12 mouse cellular contexts compared by ENCODE assay signal in genomic region chr15:32422631-32423030, GRCm38 (mm10).
DNase-seq lines count a peak whose midpoint lies in the region; ATAC-seq and TF ChIP-seq lines count a peak whose summit lies in the region.
"Had no signal": no experiment of that assay in that cellular context is flagged by ENCODE, and none has a peak within 500 bp of the region (broad histone marks: within the 10 kb centered on the region; RNA-seq: fewer than 3 reads in every experiment).

No protein-coding gene starts in this region.

- H3K4me3 ChIP-seq in lung, embryonic 14.5 days (ENCODE audit: low read depth, low read length) = no peak overlapping the region
- H3K4me3 ChIP-seq in neural tube, embryonic 13.5 days = no peak overlapping the region
- no peak overlapping the region for H3K4me3 ChIP-seq in kidney, adult 2 months (ENCODE audit: insufficient read depth, low read depth, low read length)
- H3K4me3 ChIP-seq: liver, embryonic 15.5 days; myocyte had no signal

- H3K9me3 ChIP-seq in lung, embryonic 14.5 days (ENCODE audit: low read depth, low read length) = no peaks in the 10 kb centered on the region
- H3K9me3 ChIP-seq in neural tube, embryonic 13.5 days = no peaks in the 10 kb centered on the region
- H3K9me3 ChIP-seq: liver, embryonic 15.5 days had no signal

- no peak for DNase-seq in cerebellum, adult 8-10 months
- peak; percentile 56 for DNase-seq in lung, embryonic 14.5 days
- no peak for DNase-seq in lung, adult 18-20 months
- peak; percentile 18 for DNase-seq in cerebellum, adult 9-11 months
- no peak for DNase-seq in right cerebral cortex, postnatal 36 days (ENCODE audit: low spot score in 2 of 2)
- DNase-seq in kidney, adult 2 months = no peak
- DNase-seq: kidney, adult 9 months; layer of hippocampus, adult 9-11 months had no signal

- no peaks in the 10 kb centered on the region for H3K27me3 ChIP-seq in lung, embryonic 14.5 days (ENCODE audit: insufficient read depth, low read length)
- H3K27me3 ChIP-seq in neural tube, embryonic 13.5 days = no peaks in the 10 kb centered on the region
- no peaks in the 10 kb centered on the region for H3K27me3 ChIP-seq in kidney, adult 2 months (replicated peaks; ENCODE audit: control insufficient read depth, insufficient read depth, low read length)
- H3K27me3 ChIP-seq: liver, embryonic 15.5 days had no signal

- TF ChIP-seq POLR2A in kidney, adult 2 months (IDR thresholded peaks at IDR 0.05; ENCODE audit: low read depth, low read length) = no peak

- WGBS in lung, embryonic 14.5 days = 59% methylated on average over 6 of the region's 6 CpGs
- WGBS in neural tube, embryonic 13.5 days = 45% methylated on average over 6 of the region's 6 CpGs
- WGBS in kidney, adult 2 months = 78% methylated on average over 6 of the region's 6 CpGs

- ATAC-seq in cerebellum, adult (ENCODE audit: insufficient number of reproducible peaks, low FRiP score, low TSS enrichment) = peak; percentile 53
- ATAC-seq in lung, embryonic 14.5 days (ENCODE audit: insufficient read depth) = no peak
- peak; percentile 66; the same call in 1 of the 2 replicates for ATAC-seq in neural tube, embryonic 13.5 days (ENCODE audit: low read depth)

- H3K4me1 ChIP-seq in lung, embryonic 14.5 days (ENCODE audit: insufficient read depth) = no peaks in the 10 kb centered on the region
- peaks cover 19% of the 10 kb centered on the region for H3K4me1 ChIP-seq in neural tube, embryonic 13.5 days (replicated peaks)
- no peaks in the 10 kb centered on the region for H3K4me1 ChIP-seq in kidney, adult 2 months (ENCODE audit: control insufficient read depth, insufficient read depth, low read length)
- H3K4me1 ChIP-seq: liver, embryonic 15.5 days had no signal

- no peaks in the 10 kb centered on the region for H3K36me3 ChIP-seq in lung, embryonic 14.5 days (ENCODE audit: insufficient read depth)
- H3K36me3 ChIP-seq in neural tube, embryonic 13.5 days = no peaks in the 10 kb centered on the region
- no peaks in the 10 kb centered on the region for H3K36me3 ChIP-seq in kidney, adult 2 months (ENCODE audit: control insufficient read depth, insufficient read depth, low read length)
- H3K36me3 ChIP-seq: liver, embryonic 15.5 days had no signal

- H3K4me2 ChIP-seq in lung, embryonic 14.5 days = no peak overlapping the region
- no peak overlapping the region for H3K4me2 ChIP-seq in neural tube, embryonic 13.5 days
- H3K4me2 ChIP-seq: liver, embryonic 15.5 days had no signal

- H3K9ac ChIP-seq in lung, embryonic 14.5 days = no peak overlapping the region
- no peak overlapping the region for H3K9ac ChIP-seq in neural tube, embryonic 13.5 days
- H3K9ac ChIP-seq: liver, embryonic 15.5 days had no signal

- no peak overlapping the region for H3K27ac ChIP-seq in lung, embryonic 14.5 days (ENCODE audit: low read depth)
- H3K27ac ChIP-seq in neural tube, embryonic 13.5 days (replicated peaks) = 0 out of 2 replicates have a peak overlapping the region, but pooled peaks have one; percentile 23
- H3K27ac ChIP-seq in kidney, adult 2 months (ENCODE audit: insufficient read depth, low read depth, low read length) = no peak overlapping the region
- H3K27ac ChIP-seq: liver, embryonic 15.5 days had no signal

- TF ChIP-seq CTCF in lung, embryonic 14.5 days (IDR thresholded peaks at IDR 0.05; ENCODE audit: low read depth) = no peak
- no peak for TF ChIP-seq CTCF in kidney, adult 2 months (conservative IDR thresholded peaks at IDR 0.05; ENCODE audit: insufficient read depth, insufficient read length, low read depth, low read length)

Comparison
In these comparisons a context has a peak if more than half of its experiments do, and no peak if none do; other contexts are left out.
1. DNase-seq: peak in lung, embryonic 14.5 days (single experiment) and cerebellum, adult 9-11 months (single experiment); none in cerebellum, adult 8-10 months (single experiment), lung, adult 18-20 months (0 of 2), right cerebral cortex, postnatal 36 days (0 of 2) and kidney, adult 2 months (single experiment).